Mouse (Mus musculus): ENCODE measurements around the gene Rlim. TPM values are rescaled to one million over a fixed set of nuclear protein-coding genes. Genes with fewer than 3 reads are reported as not detected.

Rlim gene
- total RNA-seq, 2 experiments from 2014 or later = 47.4 to 53.2 TPM

Other genes starting within 250 kb of the Rlim start
- 10 to 100 TPM; 43.1 to 50.7 TPM for gene Slc16a2, start 159.3 kb downstream of the Rlim start, total RNA-seq (2021)
- 10 to 100 TPM; 35.1 to 38.9 TPM for gene Nexmif, start 219.9 kb upstream of the Rlim start, total RNA-seq (2021)